Mouse (Mus musculus) intestine, postnatal 0 days (tissue): ENCODE data around the gene Kif18a. TPM values are rescaled to one million over a fixed set of nuclear protein-coding genes. Genes with fewer than 3 reads are reported as not detected.

Experiments
- ATAC-seq: fragments of 200-750 bp; cut with Nextera tagmentation; 2 replicates; pipeline ENCODE4 v1.8.0; 2017; ENCODE audit warnings: mild to moderate bottlenecking, moderate TSS enrichment, moderate library complexity
- H3K27ac ChIP-seq: fragments of 300-500 bp; sonication (generic); 2 replicates; pipeline ENCODE4 v1.5.1; 2014; ENCODE audit warnings: mild to moderate bottlenecking, low read depth, low read length, moderate library complexity
- H3K27me3 ChIP-seq: fragments of 300-500 bp; sonication (generic); replicated peaks from 2 replicates; pipeline ENCODE4 v1.6.1; 2014; ENCODE audit warnings: low read length, mixed read lengths; ENCODE audit not compliant: control insufficient read depth, insufficient read depth
- H3K36me3 ChIP-seq: fragments of 300-500 bp; sonication (generic); 2 replicates; pipeline ENCODE4 v1.6.1; 2014; ENCODE audit warnings: mild to moderate bottlenecking, moderate library complexity; ENCODE audit not compliant: control insufficient read depth, insufficient read depth
- H3K4me1 ChIP-seq: fragments of 300-500 bp; sonication (generic); replicated peaks from 2 replicates; pipeline ENCODE4 v1.6.1; 2014; ENCODE audit warnings: antibody characterized with exemption, low read length, mixed read lengths; ENCODE audit not compliant: control insufficient read depth, insufficient read depth
- H3K4me2 ChIP-seq: fragments of 300-500 bp; sonication (generic); replicated peaks from 2 replicates; pipeline ENCODE4 v1.6.1; 2014; ENCODE audit warnings: low read depth, mild to moderate bottlenecking, moderate library complexity
- H3K4me3 ChIP-seq: fragments of 300-500 bp; sonication (generic); 2 replicates; pipeline ENCODE4 v1.5.1; 2014; ENCODE audit warnings: low read depth, low read length
- H3K9ac ChIP-seq: fragments of 300-500 bp; sonication (generic); 2 replicates; pipeline ENCODE4 v1.6.1; 2014; ENCODE audit warnings: mild to moderate bottlenecking, low read depth, low read length
- H3K9me3 ChIP-seq: fragments of 300-500 bp; sonication (generic); 2 replicates; pipeline ENCODE4 v1.6.1; 2016; ENCODE audit warnings: mixed run types; ENCODE audit not compliant: control insufficient read depth
- CTCF ChIP-seq: sonication (generic); IDR thresholded peaks from 2 replicates; pipeline ENCODE4 v1.5.1; 2016; ENCODE audit warnings: low read depth, mild to moderate bottlenecking, control low read depth, antibody characterized with exemption, moderate library complexity
- WGBS: fragments of 180-500 bp; shearing (Covaris S2); extraction: QIAGEN DNeasy Blood & Tissue Kit; methylation state at CpG from one replicate; pipeline ENCODE4 v1.1.7; 2014; 5-methylcytosine and 5-hydroxymethylcytosine counted together
- polyA plus RNA-seq: library from polyadenylated mRNA; unstranded; fragments of >200 nt; fragmentation: Nextera tagmentation; extraction: Ambion mirVana; gene quantifications from 2 replicates; pipeline ENCODE4 v1.2.1, GENCODE M21; 2015

Gene Kif18a
- polyA plus RNA-seq, 1 experiment from 2014 or later = 3.5 TPM

DNA sequence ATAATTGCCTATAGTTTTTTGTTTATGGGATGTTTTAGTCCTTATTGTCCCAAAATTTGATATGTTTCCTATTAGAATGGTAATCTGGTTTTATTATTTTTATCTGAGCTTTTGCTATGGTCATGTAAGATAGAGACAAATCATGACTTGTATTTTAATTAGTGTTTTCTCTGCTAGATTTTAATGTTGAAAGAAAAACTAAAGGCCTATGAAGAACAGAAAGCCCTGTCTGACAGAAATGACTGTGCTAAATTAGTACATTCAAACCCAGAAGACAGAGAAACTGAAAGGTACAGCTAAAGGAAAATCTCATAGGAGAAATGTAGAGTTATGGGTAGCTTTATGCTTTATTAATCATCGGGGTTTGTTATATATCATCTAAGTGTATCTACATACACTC is 17.6 kb downstream of the Kif18a start:
- 95% methylated on average over 1 of the region's 1 CpGs for WGBS
- H3K9me3 ChIP-seq = no peaks in the 10 kb centered on the region
- peaks cover 8% of the 10 kb centered on the region; the same call in 1 of the 2 replicates for H3K36me3 ChIP-seq
- H3K4me1 ChIP-seq = no peaks in the 10 kb centered on the region
- no peak for ATAC-seq
- no peak overlapping the region for H3K27ac ChIP-seq
- H3K27me3 ChIP-seq = no peaks in the 10 kb centered on the region
- no peak overlapping the region for H3K4me3 ChIP-seq
- no peak overlapping the region for H3K9ac ChIP-seq
- no peak for TF ChIP-seq CTCF
- no peak overlapping the region for H3K4me2 ChIP-seq

DNA sequence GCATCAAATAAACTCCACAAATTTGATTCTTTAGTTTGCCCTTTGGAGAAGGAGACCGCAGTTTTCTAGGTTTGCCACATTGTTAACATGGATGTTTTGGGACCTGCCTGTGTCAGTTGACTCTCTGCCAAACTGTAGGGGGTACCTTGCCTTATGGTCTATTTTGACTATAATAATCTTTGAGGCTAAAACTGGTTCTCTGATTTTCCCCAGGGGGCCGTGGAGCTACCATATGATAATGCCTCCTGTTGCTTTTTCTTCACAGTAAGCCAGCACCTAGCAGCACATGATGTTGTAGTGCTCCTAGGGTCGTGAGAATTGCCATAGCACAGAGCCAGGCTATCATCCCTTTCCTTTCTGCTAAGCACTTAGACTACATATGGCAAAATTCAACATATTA is 21.7 kb downstream of the Kif18a start:
- H3K9me3 ChIP-seq = no peaks in the 10 kb centered on the region
- H3K36me3 ChIP-seq = peaks cover 9% of the 10 kb centered on the region; the same call in 1 of the 2 replicates
- H3K27ac ChIP-seq = no peak overlapping the region
- H3K4me3 ChIP-seq = no peak overlapping the region
- no peak overlapping the region for H3K4me2 ChIP-seq
- no peak overlapping the region for H3K9ac ChIP-seq
- no peaks in the 10 kb centered on the region for H3K4me1 ChIP-seq
- H3K27me3 ChIP-seq = no peaks in the 10 kb centered on the region
- 90% methylated on average over 3 of the region's 3 CpGs for WGBS
- no peak for ATAC-seq
- no peak for TF ChIP-seq CTCF

DNA sequence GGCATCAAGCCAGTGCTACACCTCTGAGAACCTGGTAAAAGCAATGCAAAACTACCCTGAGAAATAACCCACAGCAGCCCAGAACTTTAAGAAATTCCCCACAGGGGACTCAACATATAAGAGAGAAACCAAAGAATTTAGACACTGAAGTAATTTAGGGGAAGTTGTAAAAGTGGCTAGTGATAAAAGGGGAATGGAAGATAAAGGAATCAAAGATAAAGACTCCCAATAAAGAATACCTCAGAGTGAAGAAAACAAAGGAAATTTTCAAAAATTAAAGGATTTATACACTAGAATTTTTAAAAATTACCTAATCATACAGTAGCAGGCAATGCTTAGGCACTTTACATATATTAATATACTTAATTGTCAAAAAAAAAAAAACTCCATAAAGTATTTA is 23.1 kb downstream of the Kif18a start:
- Histone ChIP-seq H3K36me3 (peaks cover 9% of the 10 kb centered on the region; the same call in 1 of the 2 replicates), H3K9me3 (no peaks in the 10 kb centered on the region), H3K27me3 (no peaks in the 10 kb centered on the region), H3K4me3 (no peak overlapping the region), H3K4me2 (no peak overlapping the region), H3K4me1 (no peaks in the 10 kb centered on the region), H3K27ac (no peak overlapping the region), H3K9ac (no peak overlapping the region)
- no peak for ATAC-seq
- no peak for TF ChIP-seq CTCF

DNA sequence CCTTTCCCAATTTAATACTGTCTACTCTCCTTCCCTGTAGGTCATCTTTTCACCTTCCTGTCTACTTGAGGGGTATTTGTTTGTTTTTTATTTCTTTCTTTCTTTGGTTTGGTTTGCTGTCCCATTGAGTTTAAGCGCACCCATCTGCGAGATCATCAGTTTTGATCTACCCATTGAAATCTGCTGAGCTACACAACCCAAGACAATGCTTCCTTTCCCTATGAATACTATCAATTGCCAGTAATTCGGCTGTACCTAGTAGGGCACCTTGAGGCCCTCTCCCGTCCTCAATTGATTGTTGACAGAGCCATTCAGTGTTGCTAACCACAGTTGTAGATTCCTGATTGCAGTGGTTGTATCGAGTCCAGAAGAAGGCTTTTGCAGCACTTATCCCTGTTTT is 30.8 kb downstream of the Kif18a start:
- Histone ChIP-seq H3K4me2 (no peak overlapping the region), H3K9ac (no peak overlapping the region), H3K9me3 (no peaks in the 10 kb centered on the region), H3K4me1 (no peaks in the 10 kb centered on the region), H3K27ac (no peak overlapping the region), H3K36me3 (peaks cover 6% of the 10 kb centered on the region; the same call in 1 of the 2 replicates), H3K27me3 (no peaks in the 10 kb centered on the region), H3K4me3 (no peak overlapping the region)
- WGBS = 94% methylated on average over 5 of the region's 5 CpGs
- TF ChIP-seq CTCF = no peak
- ATAC-seq = no peak

DNA sequence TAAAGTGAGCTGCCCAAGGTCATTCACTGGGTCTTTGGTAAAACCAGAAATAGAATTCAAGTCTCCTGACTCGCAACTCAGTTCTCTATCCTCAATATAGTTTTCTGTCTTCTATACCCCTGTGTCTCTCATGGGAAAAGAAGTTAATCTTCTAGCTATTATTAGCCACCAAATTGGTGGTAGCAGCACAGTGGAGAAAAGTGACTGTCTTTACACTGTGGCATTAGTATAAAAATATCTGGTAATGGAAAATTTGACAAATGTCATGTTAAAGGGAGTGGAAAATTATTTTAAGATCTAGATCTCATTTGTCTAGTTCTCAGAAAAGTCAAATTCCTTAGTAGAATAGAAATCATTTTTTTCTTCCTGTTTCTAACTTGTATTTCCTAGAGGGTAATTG is 51.3 kb downstream of the Kif18a start:
- 95% methylated on average over 1 of the region's 1 CpGs for WGBS
- no peak for TF ChIP-seq CTCF

DNA sequence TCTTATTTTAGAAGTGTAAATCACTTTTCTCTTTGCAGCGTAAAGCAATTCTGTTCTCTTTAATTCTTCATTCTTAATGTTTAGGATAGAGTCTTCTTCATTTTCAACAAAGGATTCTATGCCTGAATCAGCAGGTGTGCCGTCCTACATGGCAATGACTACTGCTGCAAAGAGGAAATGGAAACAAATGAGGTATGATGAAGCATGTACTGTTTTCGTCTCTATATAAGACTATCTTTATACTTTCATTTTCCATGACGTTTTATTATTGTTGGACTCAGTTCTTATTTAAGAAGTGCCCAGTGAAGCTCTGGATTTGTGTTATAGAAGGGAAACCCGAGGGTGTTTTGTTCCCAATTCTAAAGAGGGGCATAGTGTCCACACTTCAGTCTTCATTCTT is 53.7 kb downstream of the Kif18a start:
- Histone ChIP-seq H3K4me3 (no peak overlapping the region), H3K9me3 (no peaks in the 10 kb centered on the region), H3K9ac (no peak overlapping the region), H3K36me3 (peaks cover 4% of the 10 kb centered on the region; the same call in 1 of the 2 replicates), H3K27me3 (no peaks in the 10 kb centered on the region), H3K4me1 (no peaks in the 10 kb centered on the region), H3K27ac (no peak overlapping the region), H3K4me2 (no peak overlapping the region)
- no peak for TF ChIP-seq CTCF
- no peak for ATAC-seq
- WGBS = 95% methylated on average over 5 of the region's 5 CpGs

More for the DNA sequence above, 51.3 kb downstream of the Kif18a start:
- Histone ChIP-seq H3K4me2 (no peak overlapping the region), H3K9me3 (no peaks in the 10 kb centered on the region), H3K36me3 (peaks cover 4% of the 10 kb centered on the region; the same call in 1 of the 2 replicates), H3K27me3 (no peaks in the 10 kb centered on the region), H3K27ac (no peak overlapping the region), H3K9ac (no peak overlapping the region), H3K4me3 (no peak overlapping the region), H3K4me1 (no peaks in the 10 kb centered on the region)
- no peak for ATAC-seq

DNA sequence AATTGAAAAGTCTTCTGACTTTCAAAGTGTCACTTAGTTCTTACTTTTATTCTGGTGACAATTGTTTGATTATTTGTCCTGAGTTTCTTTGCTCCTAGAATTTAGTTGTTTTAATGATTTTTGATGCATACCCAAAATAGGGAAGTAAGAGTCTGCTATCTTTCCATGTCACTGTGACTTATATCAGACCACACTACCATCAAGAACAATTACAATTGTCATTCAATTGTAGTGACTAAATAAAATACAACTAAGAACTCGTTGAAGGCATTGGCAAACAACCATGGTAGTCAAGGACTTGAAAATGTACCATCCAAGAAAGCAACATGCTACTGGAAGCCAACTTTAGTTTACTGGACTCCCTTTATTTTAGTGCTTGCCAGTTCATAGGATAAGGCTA is 55.2 kb downstream of the Kif18a start:
- H3K9me3 ChIP-seq = no peaks in the 10 kb centered on the region
- no peaks in the 10 kb centered on the region for H3K4me1 ChIP-seq
- 77% methylated on average over 1 of the region's 1 CpGs for WGBS
- no peak overlapping the region for H3K4me3 ChIP-seq
- H3K27ac ChIP-seq = no peak overlapping the region
- H3K4me2 ChIP-seq = no peak overlapping the region
- no peak for TF ChIP-seq CTCF
- ATAC-seq = no peak
- peaks cover 4% of the 10 kb centered on the region; the same call in 1 of the 2 replicates for H3K36me3 ChIP-seq
- H3K9ac ChIP-seq = no peak overlapping the region
- H3K27me3 ChIP-seq = no peaks in the 10 kb centered on the region
